Mouse (Mus musculus) megakaryocyte progenitor cell, adult 5-6 weeks (primary cell): ENCODE data around the gene Wfdc2. TPM values are rescaled to one million over a fixed set of nuclear protein-coding genes. Genes with fewer than 3 reads are reported as not detected.
"Not testable (repeated sequence)": the region's sequence is repeated elsewhere in the genome, so short reads cannot be mapped to it uniquely, and the experiment has no call there.

Experiments
- ATAC-seq: replicated peaks from 2 replicates; pipeline ENCODE4 v1.8.0; 2016; ENCODE audit warnings: mild to moderate bottlenecking, moderate TSS enrichment, inconsistent platforms; ENCODE audit not compliant: poor library complexity
- total RNA-seq, 2 experiments: library from RNA; stranded (forward) in 1 of 2; stranded (reverse) in 1 of 2; fragments of 157-497, 149-512 nt in 1 of 2; fragments of 200-1000 nt in 1 of 2; gene quantifications; 2 replicates each; pipeline versions ENCODE4 v1.2.3 to v1.2.4; 2015 to 2017

Gene Wfdc2
- total RNA-seq, 2 experiments from 2014 or later, result 1.8 TPM; not detected in 1

- not testable (repeated sequence) for ATAC-seq
Observed at GRCm38 (mm10) chr2:164613471-164613870, 51.3 kb downstream of the Wfdc2 start, which contains the start of the genes Wfdc6b and Wfdc8. Wfdc6b (plus strand) TSS chr2:164613522. Wfdc8 (minus strand) TSS chr2:164613626.

GRCm38 (mm10) chr2:164615386-164615785 is 53.2 kb downstream of the Wfdc2 start:
- no peak for ATAC-seq

Other genes with a start within 250 kb of the Wfdc2 start
- not detected in 2 replicates for gene Svs6, start 245.7 kb upstream of the Wfdc2 start, total RNA-seq (2015)
- not detected in 2 replicates for gene Svs6, start 245.7 kb upstream of the Wfdc2 start, total RNA-seq (2017)
- gene Svs5, start 229.7 kb upstream of the Wfdc2 start, total RNA-seq (2015), result not detected in 2 replicates
- gene Svs5, start 229.7 kb upstream of the Wfdc2 start, total RNA-seq (2017), result not detected in 2 replicates
- gene Slpi, start 173.3 kb upstream of the Wfdc2 start, total RNA-seq (2015), result 244 and 316 TPM in 2 replicates
- 39.7 and 71.6 TPM in 2 replicates for gene Slpi, start 173.3 kb upstream of the Wfdc2 start, total RNA-seq (2017)
- gene Rbpjl, start 159.3 kb upstream of the Wfdc2 start, total RNA-seq (2015), result not detected in 2 replicates
- not detected in 2 replicates for gene Rbpjl, start 159.3 kb upstream of the Wfdc2 start, total RNA-seq (2017)
- not detected in 2 replicates for gene Matn4, start 157.3 kb upstream of the Wfdc2 start, total RNA-seq (2015)
- not detected in 2 replicates for gene Matn4, start 157.3 kb upstream of the Wfdc2 start, total RNA-seq (2017)
- gene Sdc4, start 118.5 kb upstream of the Wfdc2 start, total RNA-seq (2015), result not detected in 2 replicates
- 0.41 TPM in 1 of 2 replicates, not detected in the other for gene Sdc4, start 118.5 kb upstream of the Wfdc2 start, total RNA-seq (2017)
- 39.1 and 39.5 TPM in 2 replicates for gene Sys1, start 105.4 kb upstream of the Wfdc2 start, total RNA-seq (2015)
- 11.2 and 20.0 TPM in 2 replicates for gene Sys1, start 105.4 kb upstream of the Wfdc2 start, total RNA-seq (2017)
- not detected in 2 replicates for gene Gm20458, start 101.4 kb upstream of the Wfdc2 start, total RNA-seq (2015)
- not detected in 2 replicates for gene Gm20458, start 101.4 kb upstream of the Wfdc2 start, total RNA-seq (2017)
- gene Trp53tg5, start 88.7 kb upstream of the Wfdc2 start, total RNA-seq (2015), result not detected in 2 replicates
- gene Trp53tg5, start 88.7 kb upstream of the Wfdc2 start, total RNA-seq (2017), result not detected in 2 replicates
- 1.1 and 2.7 TPM in 2 replicates for gene Dbndd2, start 76.3 kb upstream of the Wfdc2 start, total RNA-seq (2015)
- 0.04 and 0.47 TPM in 2 replicates for gene Dbndd2, start 76.3 kb upstream of the Wfdc2 start, total RNA-seq (2017)
- gene Pigt, start 64.9 kb upstream of the Wfdc2 start, total RNA-seq (2015), result 75.1 and 80.0 TPM in 2 replicates
- 34.3 and 42.0 TPM in 2 replicates for gene Pigt, start 64.9 kb upstream of the Wfdc2 start, total RNA-seq (2017)
- gene Spint3, start 11.0 kb downstream of the Wfdc2 start, total RNA-seq (2015), result not detected in 2 replicates
- gene Spint3, start 11.0 kb downstream of the Wfdc2 start, total RNA-seq (2017), result not detected in 2 replicates
- not detected in 2 replicates for gene Wfdc6a, start 23.0 kb downstream of the Wfdc2 start, total RNA-seq (2015)
- gene Wfdc6a, start 23.0 kb downstream of the Wfdc2 start, total RNA-seq (2017), result not detected in 2 replicates
- gene Eppin, start 31.2 kb downstream of the Wfdc2 start, total RNA-seq (2015), result not detected in 2 replicates
- not detected in 2 replicates for gene Eppin, start 31.2 kb downstream of the Wfdc2 start, total RNA-seq (2017)
- not detected in 2 replicates for gene Wfdc6b, start 51.1 kb downstream of the Wfdc2 start, total RNA-seq (2015)
- not detected in 2 replicates for gene Wfdc6b, start 51.1 kb downstream of the Wfdc2 start, total RNA-seq (2017)
- not detected in 2 replicates for gene Wfdc8, start 51.2 kb downstream of the Wfdc2 start, total RNA-seq (2015)
- gene Wfdc8, start 51.2 kb downstream of the Wfdc2 start, total RNA-seq (2017), result not detected in 2 replicates
- 0.56 TPM in 1 of 2 replicates, not detected in the other for gene Wfdc16, start 76.4 kb downstream of the Wfdc2 start, total RNA-seq (2015)
- 0.08 TPM in 1 of 2 replicates, not detected in the other for gene Wfdc16, start 76.4 kb downstream of the Wfdc2 start, total RNA-seq (2017)
- gene Wfdc10, start 93.6 kb downstream of the Wfdc2 start, total RNA-seq (2015), result not detected in 2 replicates
- not detected in 2 replicates for gene Wfdc10, start 93.6 kb downstream of the Wfdc2 start, total RNA-seq (2017)
- not detected in 2 replicates for gene Wfdc9, start 94.2 kb downstream of the Wfdc2 start, total RNA-seq (2015)
- gene Wfdc9, start 94.2 kb downstream of the Wfdc2 start, total RNA-seq (2017), result not detected in 2 replicates
- not detected in 2 replicates for gene Wfdc11, start 111.7 kb downstream of the Wfdc2 start, total RNA-seq (2015)
- not detected in 2 replicates for gene Wfdc11, start 111.7 kb downstream of the Wfdc2 start, total RNA-seq (2017)
- not detected in 2 replicates for gene Wfdc13, start 122.7 kb downstream of the Wfdc2 start, total RNA-seq (2015)
- gene Wfdc13, start 122.7 kb downstream of the Wfdc2 start, total RNA-seq (2017), result not detected in 2 replicates
- gene Spint4, start 136.1 kb downstream of the Wfdc2 start, total RNA-seq (2015), result not detected in 2 replicates
- gene Spint4, start 136.1 kb downstream of the Wfdc2 start, total RNA-seq (2017), result not detected in 2 replicates
- gene Spint5, start 152.9 kb downstream of the Wfdc2 start, total RNA-seq (2015), result not detected in 2 replicates
- not detected in 2 replicates for gene Spint5, start 152.9 kb downstream of the Wfdc2 start, total RNA-seq (2017)
- gene Wfdc3, start 183.5 kb downstream of the Wfdc2 start, total RNA-seq (2015), result 0.20 and 0.29 TPM in 2 replicates
- gene Wfdc3, start 183.5 kb downstream of the Wfdc2 start, total RNA-seq (2017), result 0.41 TPM in 1 of 2 replicates, not detected in the other
- 24.1 and 31.3 TPM in 2 replicates for gene Dnttip1, start 183.6 kb downstream of the Wfdc2 start, total RNA-seq (2015)
- 32.0 and 38.4 TPM in 2 replicates for gene Dnttip1, start 183.6 kb downstream of the Wfdc2 start, total RNA-seq (2017)
- gene Ube2c, start 207.5 kb downstream of the Wfdc2 start, total RNA-seq (2015), result 271 and 279 TPM in 2 replicates
- gene Ube2c, start 207.5 kb downstream of the Wfdc2 start, total RNA-seq (2017), result 142 and 184 TPM in 2 replicates
- not detected in 2 replicates for gene Tnnc2, start 217.6 kb downstream of the Wfdc2 start, total RNA-seq (2015)
- gene Tnnc2, start 217.6 kb downstream of the Wfdc2 start, total RNA-seq (2017), result not detected in 2 replicates
- gene Snx21, start 223.4 kb downstream of the Wfdc2 start, total RNA-seq (2015), result 0.42 and 0.49 TPM in 2 replicates
- gene Snx21, start 223.4 kb downstream of the Wfdc2 start, total RNA-seq (2017), result 0.37 and 0.88 TPM in 2 replicates
- gene Acot8, start 242.5 kb downstream of the Wfdc2 start, total RNA-seq (2015), result 13.2 and 14.2 TPM in 2 replicates
- 22.2 and 26.4 TPM in 2 replicates for gene Acot8, start 242.5 kb downstream of the Wfdc2 start, total RNA-seq (2017)
- gene Zswim3, start 242.7 kb downstream of the Wfdc2 start, total RNA-seq (2015), result 4.3 and 6.7 TPM in 2 replicates
- gene Zswim3, start 242.7 kb downstream of the Wfdc2 start, total RNA-seq (2017), result 2.5 and 2.8 TPM in 2 replicates